Mouse (Mus musculus) cerebellum, adult 2 months (tissue): ENCODE results near the gene Cap2. TPM values are rescaled to one million over a fixed set of nuclear protein-coding genes. Genes with fewer than 3 reads are reported as not detected.
A peak's percentile ranks its signal among the peaks of the same experiment; 100 is the strongest.

Experiments used
- DNase-seq, 2 experiments: peaks; one replicate each; pipeline ENCODE4 v3.0.0; 2021
- H3K27ac ChIP-seq: fragments of 200-500 bp; 2 replicates; pipeline ENCODE4 v1.5.1; 2012; ENCODE audit warnings: low read length, control low read depth, inconsistent platforms; ENCODE audit not compliant: insufficient read depth
- H3K27me3 ChIP-seq: fragments of 200-500 bp; 2 replicates; pipeline ENCODE4 v1.6.1; 2012; ENCODE audit warnings: inconsistent platforms, mild to moderate bottlenecking, low read length, moderate library complexity; ENCODE audit not compliant: control insufficient read depth, insufficient read depth
- H3K4me1 ChIP-seq: fragments of 200-500 bp; 2 replicates; pipeline ENCODE4 v1.6.1; 2011; ENCODE audit warnings: low read length; ENCODE audit not compliant: control insufficient read depth, insufficient read depth
- H3K4me3 ChIP-seq: fragments of 200-500 bp; replicated peaks from 2 replicates; pipeline ENCODE3; 2011; ENCODE audit warnings: mild to moderate bottlenecking, low read depth, low read length, control low read depth; ENCODE audit not compliant: insufficient read depth
- CTCF ChIP-seq: fragments of 200-500 bp; IDR thresholded peaks from 2 replicates; pipeline ENCODE4 v1.5.1; 2011; ENCODE audit warnings: low read depth, mild to moderate bottlenecking, control low read depth, low read length, moderate library complexity, borderline replicate concordance; ENCODE audit not compliant: insufficient read depth
- POLR2A ChIP-seq: fragments of 200-500 bp; IDR thresholded peaks from 2 replicates; pipeline ENCODE4 v1.6.1; 2011; ENCODE audit warnings: low read length, control low read depth, borderline replicate concordance; ENCODE audit not compliant: insufficient read depth
- WGBS: fragments of 180-500 bp; shearing (Covaris S2); methylation state at CpG from one replicate; pipeline ENCODE4 v1.1.7; 2018; 5-methylcytosine and 5-hydroxymethylcytosine counted together
- polyA plus RNA-seq: library from polyadenylated mRNA; depleted of rRNA; stranded (reverse); fragments of >200 nt; gene quantifications from 2 replicates; pipeline ENCODE4 v1.2.3, GENCODE M21; 2012

Cap2 gene
- polyA plus RNA-seq, 1 experiment, result 80.4 TPM

GRCm38 (mm10) chr13:46517211-46517685 is 15.6 kb downstream of the Cap2 start:
- no peaks in the 10 kb centered on the region for H3K27me3 ChIP-seq
- TF ChIP-seq POLR2A (no peak), CTCF (no peak)
- no peak overlapping the region for H3K4me3 ChIP-seq
- H3K4me1 ChIP-seq, result peaks cover 8% of the 10 kb centered on the region
- 9% methylated on average over 4 of the region's 4 CpGs for WGBS
- H3K27ac ChIP-seq, result no peak overlapping the region
- peak; percentile 64 to 79 for DNase-seq

- H3K4me3 ChIP-seq, result no peak overlapping the region
- no peak for DNase-seq
- no peaks in the 10 kb centered on the region for H3K27me3 ChIP-seq
- no peak for TF ChIP-seq POLR2A
- no peak for TF ChIP-seq CTCF
- H3K4me1 ChIP-seq, result peaks cover 16% of the 10 kb centered on the region
- H3K27ac ChIP-seq, result no peak overlapping the region
- 95% methylated on average over 1 of the region's 1 CpGs for WGBS
Observed at GRCm38 (mm10) chr13:46521482-46521881, 19.8 kb downstream of the Cap2 start.

- Histone ChIP-seq H3K27ac (no peak overlapping the region), H3K4me1 (peaks cover 9% of the 10 kb centered on the region), H3K4me3 (no peak overlapping the region), H3K27me3 (no peaks in the 10 kb centered on the region)
- TF ChIP-seq POLR2A (no peak), CTCF (no peak)
- 64% methylated on average over 4 of the region's 4 CpGs for WGBS
- no peak for DNase-seq
Observed at GRCm38 (mm10) chr13:46522798-46523197, 21.1 kb downstream of the Cap2 start.

DNA sequence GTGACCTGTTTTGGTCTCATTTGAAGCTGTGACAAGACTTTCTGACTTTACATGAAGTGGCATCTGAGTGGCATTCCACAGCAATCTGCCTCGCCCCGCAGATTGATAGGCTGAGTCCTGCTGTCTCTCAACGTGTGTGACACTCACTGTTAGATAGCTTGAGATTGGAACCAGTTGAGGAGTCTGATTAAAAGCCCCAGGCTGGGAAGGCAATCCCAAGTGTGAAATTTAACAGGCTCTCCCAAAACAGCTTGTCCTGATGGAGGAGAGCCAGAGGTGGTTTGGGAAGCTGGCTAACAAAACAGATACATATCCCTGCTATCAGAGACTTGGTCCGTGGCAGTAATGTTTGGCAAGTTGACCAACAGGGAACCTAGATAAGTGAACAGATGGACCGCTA is 21.6 kb downstream of the Cap2 start:
- H3K27me3 ChIP-seq, result no peaks in the 10 kb centered on the region

GRCm38 (mm10) chr13:46523712-46524111 is 22.1 kb downstream of the Cap2 start:
- no peak overlapping the region for H3K4me3 ChIP-seq
- DNase-seq, result no peak
- no peak overlapping the region for H3K27ac ChIP-seq
- 38% methylated on average over 12 of the region's 12 CpGs for whole genome bisulfite sequencing
- peaks cover 8% of the 10 kb centered on the region for H3K4me1 ChIP-seq
- no peaks in the 10 kb centered on the region for H3K27me3 ChIP-seq
- TF ChIP-seq CTCF (no peak), POLR2A (no peak)

More for the DNA sequence above, 21.6 kb downstream of the Cap2 start:
- Histone ChIP-seq H3K4me3 (no peak overlapping the region), H3K4me1 (peaks cover 8% of the 10 kb centered on the region), H3K27ac (no peak overlapping the region)
- TF ChIP-seq POLR2A (no peak), CTCF (no peak)
- WGBS, result 30% methylated on average over 5 of the region's 5 CpGs
- DNase-seq, result no peak

DNA sequence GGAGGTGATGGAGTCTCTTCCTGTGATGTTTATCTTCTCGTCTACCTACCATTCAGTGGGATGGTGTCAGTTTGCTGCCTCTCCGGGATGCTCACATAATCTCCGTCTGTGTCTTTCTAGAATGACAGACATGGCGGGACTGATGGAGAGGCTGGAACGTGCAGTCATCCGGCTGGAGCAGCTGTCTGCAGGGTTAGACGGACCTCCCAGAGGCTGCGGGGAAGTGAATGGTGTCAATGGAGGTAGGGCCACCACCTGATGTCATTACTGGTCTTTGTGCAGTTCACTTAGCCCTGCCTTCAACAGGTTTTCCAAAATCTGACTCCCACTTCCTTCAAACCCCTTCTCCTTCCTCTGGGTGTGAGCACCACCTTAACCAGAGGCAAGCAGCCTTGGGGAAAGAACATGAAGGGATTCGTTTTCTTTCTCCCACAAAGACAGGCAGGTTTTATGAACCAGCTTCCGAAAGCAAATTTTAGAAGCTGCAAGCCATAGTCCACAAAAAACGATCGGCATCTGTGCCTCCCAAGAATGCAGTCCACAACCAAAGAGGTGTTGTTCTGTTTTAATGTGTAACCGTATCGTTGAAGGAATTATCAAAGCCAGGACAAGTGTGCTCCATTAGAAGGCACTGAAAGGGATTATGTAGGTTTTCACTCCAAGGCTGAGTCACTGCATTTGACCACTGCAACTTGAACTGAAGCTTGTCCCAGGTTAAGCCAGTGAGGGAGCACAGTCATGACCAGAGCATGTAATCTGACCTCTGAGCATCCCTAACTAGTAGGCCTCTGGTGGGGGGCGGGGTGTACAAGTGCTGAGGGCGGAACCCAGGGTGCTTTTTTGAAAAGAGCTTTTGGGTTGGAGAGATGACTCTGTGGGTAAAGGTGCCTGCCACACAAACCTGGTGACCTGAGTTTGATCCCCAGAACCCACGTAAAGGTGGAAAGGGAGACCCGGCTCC is 23.9 kb downstream of the Cap2 start:
- 96% methylated on average over 18 of the region's 18 CpGs for WGBS
- no peak for DNase-seq
- Histone ChIP-seq H3K4me3 (no peak overlapping the region), H3K27me3 (no peaks in the 10 kb centered on the region), H3K4me1 (peaks cover 8% of the 10 kb centered on the region), H3K27ac (no peak overlapping the region)
- TF ChIP-seq POLR2A, result no peak
- no peak for TF ChIP-seq CTCF

- 90% methylated on average over 3 of the region's 3 CpGs for WGBS
- H3K27me3 ChIP-seq, result no peaks in the 10 kb centered on the region
- H3K27ac ChIP-seq, result no peak overlapping the region
- no peak overlapping the region for H3K4me3 ChIP-seq
- DNase-seq, result no peak
- H3K4me1 ChIP-seq, result peaks cover 8% of the 10 kb centered on the region
- TF ChIP-seq POLR2A, result no peak
- no peak for TF ChIP-seq CTCF
Observed at GRCm38 (mm10) chr13:46526645-46527044, 25.0 kb downstream of the Cap2 start.

GRCm38 (mm10) chr13:46527340-46527739 is 25.7 kb downstream of the Cap2 start:
- H3K27me3 ChIP-seq, result no peaks in the 10 kb centered on the region
- TF ChIP-seq POLR2A, result no peak
- TF ChIP-seq CTCF, result no peak
- peaks cover 8% of the 10 kb centered on the region for H3K4me1 ChIP-seq
- no peak for DNase-seq
- no peak overlapping the region for H3K4me3 ChIP-seq
- H3K27ac ChIP-seq, result no peak overlapping the region
- 92% methylated on average over 5 of the region's 5 CpGs for WGBS
